Mouse (Mus musculus): ENCODE measurements around the gene Ppp1r27. TPM values are rescaled to one million over a fixed set of nuclear protein-coding genes. Genes with fewer than 3 reads are reported as not detected.

The Ppp1r27 gene
- 0.28 TPM in 1 of 2 replicates, not detected in the other for total RNA-seq (2014; rRNA removed)
- polyA plus RNA-seq (2012; rRNA removed): not detected in 2 replicates

GRCm38 (mm10) chr11:120550810-120551440 is at the start of gene Ppp1r27:
Gene Ppp1r27 (minus strand): TSS chr11:120551132.
- Histone ChIP-seq H3K27me3 (ENCODE audit: control insufficient read depth, insufficient read depth, low read length) (no peaks in the 10 kb centered on the region), H3K79me2 (ENCODE audit: control insufficient read depth, insufficient read depth, low read length) (no peaks in the 10 kb centered on the region; the same call in 1 of the 2 replicates), H3K4me3 (ENCODE audit: insufficient read depth, low read depth, low read length) (peak within 1 kb of the TSS; percentile 94), H3K36me3 (ENCODE audit: control insufficient read depth, insufficient read depth, low read length) (no peaks in the 10 kb centered on the region), H3K4me1 (ENCODE audit: control insufficient read depth, insufficient read depth, low read length) (peaks cover 16% of the 10 kb centered on the region), H3K27ac (replicated peaks; ENCODE audit: insufficient read depth, low read depth, low read length) (peak within 1 kb of the TSS; percentile 81), H3K9ac (ENCODE audit: low read depth, low read length) (peak within 1 kb of the TSS; percentile 90)
- no peak for TF ChIP-seq POLR2A (IDR thresholded peaks at IDR 0.05; ENCODE audit: extremely low read depth, insufficient read depth, low read length)
- TF ChIP-seq CTCF (IDR thresholded peaks at IDR 0.05; ENCODE audit: low read depth, low read length): no peak
- no peak for DNase-seq (ENCODE audit: extremely low read depth, low read depth, low spot score)
- WGBS: 94% methylated on average over 28 of the region's 28 CpGs

GRCm38 (mm10) chr11:120600716-120601115 is 49.8 kb upstream of the Ppp1r27 start:
- peaks cover 11% of the 10 kb centered on the region for H3K4me1 ChIP-seq (ENCODE audit: control insufficient read depth, insufficient read depth, low read length)

GRCm38 (mm10) chr11:120598990-120599549 is 48.1 kb upstream of the Ppp1r27 start:
- H3K4me3 ChIP-seq (ENCODE audit: insufficient read depth, low read depth, low read length): peak overlapping the region; percentile 46; the same call in 1 of the 2 replicates
- no peak overlapping the region for H3K27ac ChIP-seq (replicated peaks; ENCODE audit: insufficient read depth, low read depth, low read length)
- no peak for DNase-seq (ENCODE audit: extremely low read depth, low read depth, low spot score)
- H3K4me1 ChIP-seq (ENCODE audit: control insufficient read depth, insufficient read depth, low read length): peaks cover 11% of the 10 kb centered on the region
- H3K36me3 ChIP-seq (ENCODE audit: control insufficient read depth, insufficient read depth, low read length): peaks cover 15% of the 10 kb centered on the region
- WGBS: 54% methylated on average over 17 of the region's 17 CpGs
- no peak overlapping the region for H3K9ac ChIP-seq (ENCODE audit: low read depth, low read length)
- no peaks in the 10 kb centered on the region for H3K27me3 ChIP-seq (ENCODE audit: control insufficient read depth, insufficient read depth, low read length)
- H3K79me2 ChIP-seq (ENCODE audit: control insufficient read depth, insufficient read depth, low read length): peaks cover 13% of the 10 kb centered on the region; the same call in 1 of the 2 replicates
- TF ChIP-seq POLR2A (IDR thresholded peaks at IDR 0.05; ENCODE audit: extremely low read depth, insufficient read depth, low read length): no peak
- TF ChIP-seq CTCF (IDR thresholded peaks at IDR 0.05; ENCODE audit: low read depth, low read length): no peak

More at GRCm38 (mm10) chr11:120600716-120601115, 49.8 kb upstream of the Ppp1r27 start:
- Histone ChIP-seq H3K27ac (replicated peaks; ENCODE audit: insufficient read depth, low read depth, low read length) (no peak overlapping the region), H3K4me3 (ENCODE audit: insufficient read depth, low read depth, low read length) (no peak overlapping the region), H3K36me3 (ENCODE audit: control insufficient read depth, insufficient read depth, low read length) (peaks cover 9% of the 10 kb centered on the region), H3K27me3 (ENCODE audit: control insufficient read depth, insufficient read depth, low read length) (no peaks in the 10 kb centered on the region), H3K79me2 (ENCODE audit: control insufficient read depth, insufficient read depth, low read length) (peaks cover 13% of the 10 kb centered on the region; the same call in 1 of the 2 replicates), H3K9ac (ENCODE audit: low read depth, low read length) (no peak overlapping the region)
- TF ChIP-seq POLR2A (IDR thresholded peaks at IDR 0.05; ENCODE audit: extremely low read depth, insufficient read depth, low read length) (no peak), CTCF (IDR thresholded peaks at IDR 0.05; ENCODE audit: low read depth, low read length) (no peak)
- DNase-seq (ENCODE audit: extremely low read depth, low read depth, low spot score): no peak
- WGBS: 94% methylated on average over 3 of the region's 3 CpGs

- H3K27ac ChIP-seq (replicated peaks; ENCODE audit: insufficient read depth, low read depth, low read length): peak within 1 kb of the TSS; percentile 10
- peaks cover 13% of the 10 kb centered on the region; the same call in 1 of the 2 replicates for H3K79me2 ChIP-seq (ENCODE audit: control insufficient read depth, insufficient read depth, low read length)
- TF ChIP-seq CTCF (IDR thresholded peaks at IDR 0.05; ENCODE audit: low read depth, low read length): no peak
- TF ChIP-seq POLR2A (IDR thresholded peaks at IDR 0.05; ENCODE audit: extremely low read depth, insufficient read depth, low read length): 0 out of 2 replicates have a peak, but pooled peaks have one; percentile 31
- peak within 1 kb of the TSS; percentile 89 for H3K9ac ChIP-seq (ENCODE audit: low read depth, low read length)
- H3K4me3 ChIP-seq (ENCODE audit: insufficient read depth, low read depth, low read length): peak within 1 kb of the TSS; percentile 80
- WGBS: 1% methylated on average over 88 of the region's 88 CpGs
- no peaks in the 10 kb centered on the region for H3K27me3 ChIP-seq (ENCODE audit: control insufficient read depth, insufficient read depth, low read length)
- peak; percentile 68 for DNase-seq (ENCODE audit: extremely low read depth, low read depth, low spot score)
- H3K36me3 ChIP-seq (ENCODE audit: control insufficient read depth, insufficient read depth, low read length): peaks cover 17% of the 10 kb centered on the region
- H3K4me1 ChIP-seq (ENCODE audit: control insufficient read depth, insufficient read depth, low read length): peaks cover 11% of the 10 kb centered on the region
Measured at GRCm38 (mm10) chr11:120598283-120598989, 47.5 kb upstream of the Ppp1r27 start, which contains the start of the genes Alyref and Anapc11. Gene Alyref (minus strand): TSS chr11:120598365. Gene Anapc11 (plus strand): TSS chr11:120598421.

- peak overlapping the region; percentile 80 for H3K4me3 ChIP-seq (ENCODE audit: insufficient read depth, low read depth, low read length)
- no peak overlapping the region; the same call in 1 of the 2 replicates for H3K27ac ChIP-seq (replicated peaks; ENCODE audit: insufficient read depth, low read depth, low read length)
- peak; percentile 30 for DNase-seq (ENCODE audit: extremely low read depth, low read depth, low spot score)
- H3K9ac ChIP-seq (ENCODE audit: low read depth, low read length): peak overlapping the region; percentile 89
- no peaks in the 10 kb centered on the region for H3K27me3 ChIP-seq (ENCODE audit: control insufficient read depth, insufficient read depth, low read length)
- peaks cover 24% of the 10 kb centered on the region for H3K36me3 ChIP-seq (ENCODE audit: control insufficient read depth, insufficient read depth, low read length)
- H3K4me1 ChIP-seq (ENCODE audit: control insufficient read depth, insufficient read depth, low read length): peaks cover 11% of the 10 kb centered on the region
- WGBS: 4% methylated on average over 99 of the region's 99 CpGs
- TF ChIP-seq POLR2A (IDR thresholded peaks at IDR 0.05; ENCODE audit: extremely low read depth, insufficient read depth, low read length): no peak
- no peak for TF ChIP-seq CTCF (IDR thresholded peaks at IDR 0.05; ENCODE audit: low read depth, low read length)
- peaks cover 13% of the 10 kb centered on the region; the same call in 1 of the 2 replicates for H3K79me2 ChIP-seq (ENCODE audit: control insufficient read depth, insufficient read depth, low read length)
Measured at GRCm38 (mm10) chr11:120597240-120598235, 46.6 kb upstream of the Ppp1r27 start.
